Mouse (Mus musculus) lung, postnatal 0 days (tissue): ENCODE results near the gene Gm28374.

Source experiments
- CTCF ChIP-seq: IDR thresholded peaks from 2 replicates; pipeline ENCODE4 v1.5.1; 2016; ENCODE audit warnings: antibody characterized with exemption, mild to moderate bottlenecking
- EP300 ChIP-seq: IDR thresholded peaks from 2 replicates; pipeline ENCODE4 v1.6.1; 2016; ENCODE audit warnings: antibody characterized with exemption, mild to moderate bottlenecking, control low read depth

GRCm38 (mm10) chr19:6048681-6049410 is 33.2 kb downstream of the Gm28374 start:
- no peak for TF ChIP-seq CTCF
- no peak for TF ChIP-seq EP300
